Mouse (Mus musculus) forebrain, embryonic 14.5 days (tissue): ENCODE results near the gene Tspan9. TPM values are rescaled to one million over a fixed set of nuclear protein-coding genes. Genes with fewer than 3 reads are reported as not detected.

Experiments
- ATAC-seq: fragments of 200-750 bp; cut with Nextera tagmentation; 2 replicates; pipeline ENCODE4 v1.8.0; 2017; ENCODE audit warnings: mild to moderate bottlenecking, moderate library complexity
- DNase-seq: peaks from one replicate; pipeline ENCODE4 v3.0.0-alpha.2; 2015; ENCODE audit warnings: low spot score
- H3K27ac ChIP-seq: fragments of 300-500 bp; sonication (generic); 2 replicates; pipeline ENCODE4 v1.5.1; 2014; ENCODE audit warnings: low read depth, mild to moderate bottlenecking, control low read depth, low read length, moderate library complexity
- H3K27me3 ChIP-seq: fragments of 300-500 bp; sonication (generic); replicated peaks from 2 replicates; pipeline ENCODE4 v1.6.1; 2014; ENCODE audit warnings: low read length, control low read depth, mixed read lengths; ENCODE audit not compliant: control insufficient read depth, insufficient read depth
- H3K36me3 ChIP-seq: fragments of 300-500 bp; sonication (generic); 2 replicates; pipeline ENCODE4 v1.6.1; 2014; ENCODE audit warnings: low read length, control low read depth; ENCODE audit not compliant: control insufficient read depth, insufficient read depth
- H3K4me1 ChIP-seq: fragments of 300-500 bp; sonication (generic); 2 replicates; pipeline ENCODE4 v1.6.1; 2014; ENCODE audit warnings: antibody characterized with exemption, low read length, control low read depth; ENCODE audit not compliant: control insufficient read depth, insufficient read depth
- H3K4me2 ChIP-seq: fragments of 300-500 bp; sonication (generic); 2 replicates; pipeline ENCODE4 v1.6.1; 2014; ENCODE audit warnings: mild to moderate bottlenecking, control low read depth, low read length
- H3K4me3 ChIP-seq: fragments of 300-500 bp; sonication (generic); 2 replicates; pipeline ENCODE4 v1.5.1; 2014; ENCODE audit warnings: low read depth, low read length, control low read depth
- H3K9ac ChIP-seq: fragments of 300-500 bp; sonication (generic); 2 replicates; pipeline ENCODE4 v1.6.1; 2014; ENCODE audit warnings: mild to moderate bottlenecking, low read length, control low read depth, moderate library complexity
- H3K9me3 ChIP-seq: fragments of 300-500 bp; sonication (generic); replicated peaks from 2 replicates; pipeline ENCODE4 v1.6.1; 2016; ENCODE audit warnings: low read length, control low read depth, mixed read lengths; ENCODE audit not compliant: control insufficient read depth
- WGBS: fragments of 180-500 bp; shearing (Covaris S2); extraction: QIAGEN DNeasy Blood & Tissue Kit; methylation state at CpG from one replicate; pipeline ENCODE4 v1.1.7; 2014; 5-methylcytosine and 5-hydroxymethylcytosine counted together
- polyA plus RNA-seq: library from polyadenylated mRNA; unstranded; fragments of >200 nt; fragmentation: Nextera tagmentation; extraction: Ambion mirVana; gene quantifications from 2 replicates; pipeline ENCODE4 v1.2.1, GENCODE M21; 2014

Tspan9 gene
- polyA plus RNA-seq, 1 experiment from 2014 or later = 23.0 TPM

- no peak overlapping the region for H3K4me3 ChIP-seq
- no peaks in the 10 kb centered on the region for H3K4me1 ChIP-seq
- no peaks in the 10 kb centered on the region for H3K27me3 ChIP-seq
- H3K9me3 ChIP-seq = no peaks in the 10 kb centered on the region
- H3K27ac ChIP-seq = no peak overlapping the region
- WGBS = 49% methylated on average over 5 of the region's 5 CpGs
- H3K9ac ChIP-seq = no peak overlapping the region
- ATAC-seq (no peak), DNase-seq (no peak)
- H3K4me2 ChIP-seq = no peak overlapping the region
- no peaks in the 10 kb centered on the region for H3K36me3 ChIP-seq
These were observed 7.9 kb downstream of the Tspan9 start for GRCm38 (mm10) chr6:128135459-128135858.

GRCm38 (mm10) chr6:128135006-128135405, 8.4 kb downstream of the Tspan9 start:
- H3K36me3 ChIP-seq = no peaks in the 10 kb centered on the region
- DNase-seq (no peak), ATAC-seq (no peak)
- no peak overlapping the region for H3K4me2 ChIP-seq
- no peak overlapping the region for H3K27ac ChIP-seq
- H3K4me3 ChIP-seq = no peak overlapping the region
- H3K9ac ChIP-seq = no peak overlapping the region
- WGBS = 84% methylated on average over 5 of the region's 5 CpGs
- H3K4me1 ChIP-seq = no peaks in the 10 kb centered on the region
- no peaks in the 10 kb centered on the region for H3K27me3 ChIP-seq
- no peaks in the 10 kb centered on the region for H3K9me3 ChIP-seq

- Histone ChIP-seq H3K36me3 (no peaks in the 10 kb centered on the region), H3K4me3 (no peak overlapping the region), H3K9me3 (no peaks in the 10 kb centered on the region), H3K27me3 (no peaks in the 10 kb centered on the region), H3K4me1 (no peaks in the 10 kb centered on the region), H3K27ac (no peak overlapping the region), H3K4me2 (no peak overlapping the region), H3K9ac (no peak overlapping the region)
- WGBS = 38% methylated on average over 8 of the region's 8 CpGs
- ATAC-seq (no peak), DNase-seq (no peak)
These were observed 9.0 kb downstream of the Tspan9 start for GRCm38 (mm10) chr6:128134196-128134924.

GRCm38 (mm10) chr6:128133679-128134191, 9.7 kb downstream of the Tspan9 start:
- H3K4me3 ChIP-seq = no peak overlapping the region
- WGBS = 74% methylated on average over 10 of the region's 10 CpGs
- H3K9ac ChIP-seq = no peak overlapping the region
- DNase-seq = no peak
- H3K4me1 ChIP-seq = no peaks in the 10 kb centered on the region
- ATAC-seq = no peak
- H3K4me2 ChIP-seq = no peak overlapping the region
- no peaks in the 10 kb centered on the region for H3K9me3 ChIP-seq
- no peaks in the 10 kb centered on the region for H3K36me3 ChIP-seq
- H3K27me3 ChIP-seq = no peaks in the 10 kb centered on the region
- H3K27ac ChIP-seq = no peak overlapping the region

GRCm38 (mm10) chr6:128132581-128132980, 10.8 kb downstream of the Tspan9 start:
- ATAC-seq (no peak), DNase-seq (no peak)
- H3K4me1 ChIP-seq = no peaks in the 10 kb centered on the region
- no peak overlapping the region for H3K27ac ChIP-seq
- H3K27me3 ChIP-seq = no peaks in the 10 kb centered on the region
- no peak overlapping the region for H3K9ac ChIP-seq
- no peak overlapping the region for H3K4me2 ChIP-seq
- no peaks in the 10 kb centered on the region for H3K9me3 ChIP-seq
- H3K4me3 ChIP-seq = no peak overlapping the region
- WGBS = 88% methylated on average over 6 of the region's 6 CpGs
- no peaks in the 10 kb centered on the region for H3K36me3 ChIP-seq

GRCm38 (mm10) chr6:128131390-128131789, 12.0 kb downstream of the Tspan9 start:
- no peak for DNase-seq
- Histone ChIP-seq H3K4me1 (no peaks in the 10 kb centered on the region), H3K4me3 (no peak overlapping the region), H3K27me3 (no peaks in the 10 kb centered on the region), H3K27ac (no peak overlapping the region), H3K9ac (no peak overlapping the region), H3K36me3 (no peaks in the 10 kb centered on the region), H3K9me3 (no peaks in the 10 kb centered on the region), H3K4me2 (no peak overlapping the region)
- ATAC-seq = no peak
- 48% methylated on average over 2 of the region's 2 CpGs for WGBS

- Histone ChIP-seq H3K4me1 (no peaks in the 10 kb centered on the region), H3K4me3 (no peak overlapping the region)
These were observed 12.7 kb downstream of the Tspan9 start for GRCm38 (mm10) chr6:128130686-128131085.

GRCm38 (mm10) chr6:128129382-128129781, 14.0 kb downstream of the Tspan9 start:
- H3K27ac ChIP-seq = no peak overlapping the region
- ATAC-seq = no peak
- WGBS = 60% methylated on average over 5 of the region's 5 CpGs

More at GRCm38 (mm10) chr6:128130686-128131085, 12.7 kb downstream of the Tspan9 start:
- DNase-seq = no peak
- Histone ChIP-seq H3K9me3 (no peaks in the 10 kb centered on the region), H3K4me2 (no peak overlapping the region), H3K9ac (no peak overlapping the region), H3K27ac (no peak overlapping the region), H3K36me3 (no peaks in the 10 kb centered on the region), H3K27me3 (no peaks in the 10 kb centered on the region)
- ATAC-seq = no peak
- 63% methylated on average over 4 of the region's 4 CpGs for WGBS

GRCm38 (mm10) chr6:128127312-128127711, 16.1 kb downstream of the Tspan9 start:
- no peak overlapping the region for H3K4me3 ChIP-seq
- WGBS = 82% methylated on average over 3 of the region's 3 CpGs
- no peaks in the 10 kb centered on the region for H3K27me3 ChIP-seq
- H3K27ac ChIP-seq = no peak overlapping the region
- DNase-seq (no peak), ATAC-seq (no peak)
- no peak overlapping the region for H3K9ac ChIP-seq
- H3K36me3 ChIP-seq = no peaks in the 10 kb centered on the region
- no peaks in the 10 kb centered on the region for H3K4me1 ChIP-seq
- H3K4me2 ChIP-seq = no peak overlapping the region
- H3K9me3 ChIP-seq = no peaks in the 10 kb centered on the region

More at GRCm38 (mm10) chr6:128129382-128129781, 14.0 kb downstream of the Tspan9 start:
- no peak overlapping the region for H3K4me3 ChIP-seq
- H3K9me3 ChIP-seq = no peaks in the 10 kb centered on the region
- no peak for DNase-seq
- no peaks in the 10 kb centered on the region for H3K27me3 ChIP-seq
- no peak overlapping the region for H3K9ac ChIP-seq
- no peaks in the 10 kb centered on the region for H3K4me1 ChIP-seq
- H3K36me3 ChIP-seq = no peaks in the 10 kb centered on the region
- H3K4me2 ChIP-seq = no peak overlapping the region
